Mouse (Mus musculus): ENCODE measurements around the gene Eps8l2.
A peak's percentile ranks its signal among the peaks of the same experiment; 100 is the strongest.

Eps8l2 gene

DNA sequence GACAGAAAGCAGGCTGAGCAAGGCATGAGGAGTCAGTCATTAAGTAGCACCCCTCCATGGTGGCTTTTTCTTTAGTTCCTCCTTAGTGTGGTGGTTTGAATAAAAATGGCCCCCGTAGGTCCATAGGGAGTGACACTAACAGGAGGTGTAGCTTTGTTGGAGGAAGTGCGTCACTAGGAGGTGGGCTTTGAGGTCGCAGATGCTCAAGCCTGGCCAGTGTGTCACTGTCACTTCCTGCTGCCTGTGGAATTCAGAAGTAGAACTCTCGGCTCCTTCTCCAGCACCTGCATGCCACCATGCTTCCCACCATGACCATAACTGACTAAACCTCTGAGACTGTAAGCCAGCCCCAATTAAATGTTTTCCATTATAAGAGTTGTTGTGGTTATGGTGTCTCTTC, 28.7 kb downstream of the Eps8l2 start:
- DNase-seq (ENCODE audit: low read depth, low spot score): no peak
- H3K36me3 ChIP-seq (ENCODE audit: control insufficient read depth, insufficient read depth, low read length, poor library complexity, severe bottlenecking): no peaks in the 10 kb centered on the region
- no peaks in the 10 kb centered on the region for H3K27me3 ChIP-seq (ENCODE audit: control insufficient read depth, insufficient read depth, low read length, poor library complexity, severe bottlenecking)

DNA sequence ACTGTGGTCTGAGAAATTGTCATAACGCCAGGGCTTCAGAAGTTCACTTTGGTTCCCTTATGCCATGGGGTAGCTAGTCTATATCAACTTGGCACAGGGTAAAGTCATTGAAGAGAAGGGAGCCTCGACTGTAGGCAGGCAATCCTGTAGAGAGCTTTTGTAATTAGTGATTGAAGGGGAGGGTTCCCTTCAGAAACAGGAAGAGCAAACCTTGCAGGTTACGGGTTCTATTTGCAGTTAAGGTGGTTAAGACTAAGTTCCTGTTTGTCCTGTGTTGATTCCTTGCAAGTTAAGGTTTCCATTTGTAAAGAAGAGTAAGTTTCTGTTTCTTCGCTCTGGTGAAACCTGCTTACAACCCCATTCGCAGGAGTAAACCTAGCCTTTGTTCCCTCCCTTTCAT, 31.2 kb downstream of the Eps8l2 start:
- peak; percentile 34 for DNase-seq (ENCODE audit: low read depth, low spot score)
- Histone ChIP-seq H3K27me3 (ENCODE audit: control insufficient read depth, insufficient read depth, low read length, poor library complexity, severe bottlenecking) (no peaks in the 10 kb centered on the region), H3K36me3 (ENCODE audit: control insufficient read depth, insufficient read depth, low read length, poor library complexity, severe bottlenecking) (no peaks in the 10 kb centered on the region)

DNA sequence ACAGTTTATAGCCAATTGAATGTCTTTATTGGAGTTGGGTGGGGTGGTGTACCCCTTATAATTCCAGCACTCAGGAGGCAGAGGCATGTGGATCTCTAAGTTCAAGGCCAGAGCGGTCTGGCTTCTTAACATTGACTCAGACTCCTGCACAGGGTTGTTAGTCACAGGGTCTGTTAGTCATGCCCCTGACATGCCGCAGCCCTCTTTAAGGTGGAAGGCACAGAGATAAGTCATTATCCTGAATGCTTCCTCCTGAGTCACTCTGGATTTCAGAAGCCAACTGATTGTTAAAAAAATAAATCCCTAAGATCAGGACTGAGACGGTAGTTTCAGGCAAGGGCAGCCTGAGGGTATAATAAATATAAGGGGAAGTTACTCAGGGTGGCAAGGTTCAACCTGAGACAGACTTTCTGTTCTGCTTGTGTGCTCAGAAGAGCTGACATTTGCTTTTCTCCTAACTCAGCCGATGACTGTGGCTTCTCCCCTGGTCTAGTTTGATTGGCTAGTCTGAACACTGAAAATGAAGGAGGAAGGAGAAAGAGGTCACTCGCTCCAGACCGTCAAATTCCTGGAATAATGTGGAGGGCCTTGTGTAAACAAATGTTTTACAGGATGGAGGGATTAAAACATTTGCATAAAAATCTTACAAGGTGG, 33.4 kb downstream of the Eps8l2 start:
- peak; percentile 52 for DNase-seq (ENCODE audit: low read depth, low spot score)

DNA sequence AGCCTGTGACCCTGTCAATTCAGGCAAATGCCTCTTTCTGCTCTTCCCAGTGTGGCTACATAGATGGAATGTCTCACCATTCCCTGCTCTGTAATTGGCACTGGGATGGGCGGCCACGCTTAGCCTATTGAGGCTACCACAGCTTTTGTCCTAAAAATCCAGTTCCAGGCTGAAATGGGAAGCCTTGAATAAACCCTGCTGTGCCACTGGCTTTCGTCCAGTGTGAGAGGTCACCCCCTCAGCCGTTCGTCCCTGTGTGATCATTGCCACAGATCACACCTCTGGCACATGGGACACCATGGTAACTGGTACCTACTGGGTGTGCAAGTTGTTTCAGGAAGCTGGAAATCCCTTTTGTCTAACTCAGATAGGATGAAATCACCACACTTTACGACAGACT, 34.9 kb downstream of the Eps8l2 start:
- no peak for DNase-seq (ENCODE audit: low read depth, low spot score)
- H3K27me3 ChIP-seq (ENCODE audit: control insufficient read depth, insufficient read depth, low read length, poor library complexity, severe bottlenecking): no peaks in the 10 kb centered on the region
- no peaks in the 10 kb centered on the region for H3K36me3 ChIP-seq (ENCODE audit: control insufficient read depth, insufficient read depth, low read length, poor library complexity, severe bottlenecking)

More for the DNA sequence above, 33.4 kb downstream of the Eps8l2 start:
- Histone ChIP-seq H3K36me3 (ENCODE audit: control insufficient read depth, insufficient read depth, low read length, poor library complexity, severe bottlenecking) (no peaks in the 10 kb centered on the region), H3K27me3 (ENCODE audit: control insufficient read depth, insufficient read depth, low read length, poor library complexity, severe bottlenecking) (no peaks in the 10 kb centered on the region)

DNA sequence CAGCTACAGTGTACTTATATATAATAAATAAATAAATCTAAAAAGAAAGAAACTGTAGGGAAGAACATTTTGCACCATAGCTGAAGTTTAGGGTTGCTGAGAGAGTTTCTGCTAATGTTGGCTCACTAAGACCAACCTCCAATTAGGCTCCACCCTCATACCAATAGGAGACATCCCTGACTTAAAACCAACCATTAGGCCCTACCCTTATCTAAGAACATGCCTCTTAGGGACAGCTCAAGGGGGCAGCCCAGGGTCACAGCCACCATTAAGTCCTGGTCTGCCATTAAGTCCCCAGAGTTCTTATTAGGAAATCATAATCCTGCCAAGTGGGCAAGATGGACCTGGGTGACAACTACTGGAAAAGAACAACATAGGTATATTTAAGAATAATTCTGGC, 35.7 kb downstream of the Eps8l2 start:
- DNase-seq (ENCODE audit: low read depth, low spot score): no peak
- Histone ChIP-seq H3K36me3 (ENCODE audit: control insufficient read depth, insufficient read depth, low read length, poor library complexity, severe bottlenecking) (no peaks in the 10 kb centered on the region), H3K27me3 (ENCODE audit: control insufficient read depth, insufficient read depth, low read length, poor library complexity, severe bottlenecking) (no peaks in the 10 kb centered on the region)

DNA sequence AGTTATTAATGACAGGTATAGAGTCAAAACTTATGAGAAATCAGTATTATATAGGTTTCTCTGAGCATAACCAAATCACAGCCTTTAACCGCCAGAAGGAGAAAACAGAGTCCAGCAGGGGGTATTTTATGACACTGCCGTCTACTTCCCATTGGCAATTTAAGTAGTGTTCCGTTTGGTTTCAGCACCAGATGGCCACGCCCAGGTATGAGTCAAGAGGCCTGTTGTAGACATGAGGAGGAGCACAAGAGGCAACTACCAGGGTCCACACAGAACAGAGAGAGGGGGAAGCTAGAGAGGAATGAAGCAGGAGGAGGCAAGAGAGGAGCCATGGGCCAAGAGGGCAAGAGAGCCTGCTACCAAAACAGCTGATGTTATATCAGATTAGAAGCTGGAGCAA, 40.9 kb downstream of the Eps8l2 start:
- no peaks in the 10 kb centered on the region for H3K36me3 ChIP-seq (ENCODE audit: control insufficient read depth, insufficient read depth, low read length, poor library complexity, severe bottlenecking)
- H3K27me3 ChIP-seq (ENCODE audit: control insufficient read depth, insufficient read depth, low read length, poor library complexity, severe bottlenecking): no peaks in the 10 kb centered on the region
- no peak for DNase-seq (ENCODE audit: low read depth, low spot score)

DNA sequence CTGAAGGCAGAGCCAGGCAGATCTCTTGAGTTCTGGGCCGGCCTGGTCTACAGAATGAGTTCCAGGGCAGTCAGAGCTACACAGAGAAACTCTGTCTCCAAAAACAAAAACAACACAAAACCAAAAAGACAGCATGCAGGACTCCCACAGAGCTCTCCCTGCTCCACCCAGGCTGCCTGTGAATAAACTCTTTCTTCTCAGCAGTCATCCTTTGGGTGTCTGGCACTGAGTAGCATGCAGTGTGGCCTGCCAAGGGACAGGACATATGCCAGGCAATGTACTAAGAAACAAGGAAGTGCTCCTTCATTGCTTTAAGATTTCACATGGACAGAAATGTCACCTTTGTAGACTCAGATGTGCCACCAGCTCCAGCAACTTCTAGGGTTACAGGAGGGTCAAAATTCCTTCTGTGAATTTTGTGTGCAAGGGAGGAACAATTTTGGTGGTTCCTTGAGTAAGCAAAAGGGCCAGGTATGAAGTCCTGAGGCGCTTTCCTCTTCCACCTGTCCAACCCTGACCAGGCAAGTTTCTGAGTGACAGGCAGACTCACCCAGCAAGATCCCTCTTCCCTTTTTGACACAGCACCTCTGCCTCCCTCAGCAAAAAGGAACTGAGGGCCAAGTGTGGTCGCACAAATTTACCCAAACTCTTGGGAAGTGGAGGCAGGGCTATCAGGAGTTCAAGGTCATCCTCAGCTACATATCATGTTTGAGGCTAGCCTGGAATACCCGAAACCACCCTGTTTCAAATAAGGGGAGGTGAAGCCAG, 42.6 kb downstream of the Eps8l2 start:
- no peak for DNase-seq (ENCODE audit: low read depth, low spot score)
- H3K36me3 ChIP-seq (ENCODE audit: control insufficient read depth, insufficient read depth, low read length, poor library complexity, severe bottlenecking): no peaks in the 10 kb centered on the region
- no peaks in the 10 kb centered on the region for H3K27me3 ChIP-seq (ENCODE audit: control insufficient read depth, insufficient read depth, low read length, poor library complexity, severe bottlenecking)

DNA sequence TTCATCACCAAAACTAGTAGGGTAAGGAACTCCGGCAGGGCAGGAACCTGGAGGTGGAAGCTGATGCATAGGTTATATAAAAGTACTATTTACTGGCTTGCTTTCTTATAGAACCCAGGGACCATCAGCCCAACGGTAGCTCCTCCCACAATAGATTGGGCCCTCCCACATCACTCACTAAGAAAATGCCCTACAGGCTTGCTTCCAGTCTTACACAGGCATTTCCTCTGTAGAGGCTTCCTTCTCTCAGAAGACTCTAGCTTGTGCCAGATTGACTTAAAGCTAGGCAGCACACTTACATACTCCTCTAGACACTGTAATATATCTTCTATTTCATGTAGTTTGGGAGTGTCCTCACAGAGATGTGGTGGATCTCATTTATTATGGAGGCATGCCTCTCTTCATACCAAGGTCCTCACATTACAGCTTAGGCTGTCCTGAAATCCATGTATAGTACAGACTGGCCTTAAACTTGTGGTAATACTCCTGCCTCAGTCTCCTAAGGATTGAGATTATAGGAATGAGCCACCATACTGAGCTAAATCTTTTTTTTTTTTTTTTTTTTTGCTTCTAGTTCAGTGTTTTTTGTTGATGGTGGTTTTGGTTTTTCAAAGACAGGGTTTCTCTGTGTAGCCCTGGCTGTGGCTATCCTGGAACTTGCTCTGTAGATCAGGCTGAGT, 49.3 kb downstream of the Eps8l2 start:
- H3K36me3 ChIP-seq (ENCODE audit: control insufficient read depth, insufficient read depth, low read length, poor library complexity, severe bottlenecking): no peaks in the 10 kb centered on the region
- no peak for DNase-seq (ENCODE audit: low read depth, low spot score)
- no peaks in the 10 kb centered on the region for H3K27me3 ChIP-seq (ENCODE audit: control insufficient read depth, insufficient read depth, low read length, poor library complexity, severe bottlenecking)

DNA sequence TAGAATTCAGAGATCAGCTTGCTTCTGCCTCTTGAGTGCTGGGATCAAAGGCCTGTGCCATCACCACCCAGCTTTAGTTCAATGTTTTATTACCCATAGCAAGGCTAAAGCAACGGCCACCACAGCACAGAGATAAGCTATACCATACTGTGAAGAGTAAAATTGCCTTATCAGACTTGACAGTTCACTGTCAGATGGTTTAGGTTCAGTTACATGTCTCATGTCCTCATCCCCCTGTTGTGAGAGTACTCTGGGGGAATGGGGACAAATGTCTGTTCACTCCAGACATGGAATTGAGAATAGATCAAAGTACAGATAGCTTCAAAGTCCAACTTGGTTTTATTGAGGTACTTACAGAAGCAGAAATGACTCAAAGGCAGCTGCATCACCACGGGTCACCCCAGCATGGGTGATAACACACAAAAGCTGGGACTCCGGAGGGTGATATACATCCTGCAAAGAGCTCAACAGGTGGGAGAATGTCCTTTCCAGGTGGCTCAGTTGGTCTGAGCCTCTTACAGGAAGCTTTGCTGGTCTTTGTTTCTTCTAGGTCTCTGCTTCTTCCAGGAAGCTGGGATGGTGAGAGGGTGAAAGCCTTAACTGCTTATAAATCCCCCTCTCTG, 49.9 kb downstream of the Eps8l2 start:
- H3K36me3 ChIP-seq (ENCODE audit: control insufficient read depth, insufficient read depth, low read length, poor library complexity, severe bottlenecking): no peaks in the 10 kb centered on the region
- DNase-seq (ENCODE audit: low read depth, low spot score): no peak

DNA sequence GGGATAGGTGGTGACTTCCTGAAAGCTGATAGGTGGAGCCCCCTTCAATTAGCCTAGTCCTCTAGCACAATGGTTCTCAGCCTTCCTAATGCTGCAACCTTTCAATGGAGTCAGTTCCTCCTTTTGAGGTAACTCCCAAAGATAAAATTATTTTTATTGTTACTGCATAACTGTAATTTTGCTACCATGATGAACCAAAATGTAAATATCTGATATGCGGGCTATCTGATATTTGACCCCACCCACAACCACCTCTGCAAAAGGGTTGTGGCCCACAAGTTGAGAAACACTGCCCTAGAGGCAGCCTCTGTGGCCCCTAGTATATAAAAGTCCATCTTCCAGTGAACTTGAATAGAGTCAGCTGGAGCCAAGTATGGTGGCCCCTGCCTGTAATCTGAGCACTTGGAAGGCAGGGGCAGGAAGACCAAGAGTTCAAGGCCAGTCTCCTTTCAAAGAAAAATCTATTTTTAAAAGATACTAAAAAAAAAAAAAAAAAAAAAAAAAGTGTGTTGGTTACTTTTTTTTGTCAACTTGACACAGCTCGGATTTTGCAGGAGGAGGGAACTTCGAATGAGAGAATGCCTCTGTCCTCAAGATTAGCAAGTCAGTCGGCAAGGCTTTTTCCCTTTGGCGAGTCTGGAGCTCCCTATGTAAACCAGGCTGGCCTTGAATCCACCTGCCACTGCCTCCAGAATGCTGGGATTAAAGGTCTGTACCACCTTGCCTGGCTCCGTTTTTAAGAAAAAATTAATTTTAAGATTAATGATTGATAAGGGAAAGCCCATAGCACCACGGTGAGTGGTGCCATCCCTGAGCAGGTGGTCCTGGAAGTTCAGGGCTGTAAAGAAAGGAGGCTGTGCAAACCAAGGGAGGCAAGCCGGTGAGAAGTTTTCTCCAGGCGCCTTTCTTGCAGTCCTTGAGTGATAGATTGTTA, 51.9 kb downstream of the Eps8l2 start:
- no peaks in the 10 kb centered on the region; the same call in 1 of the 2 replicates for H3K27me3 ChIP-seq (ENCODE audit: control insufficient read depth, insufficient read depth, low read length, poor library complexity, severe bottlenecking)
- H3K36me3 ChIP-seq (ENCODE audit: control insufficient read depth, insufficient read depth, low read length, poor library complexity, severe bottlenecking): no peaks in the 10 kb centered on the region
- DNase-seq (ENCODE audit: low read depth, low spot score): no peak

More for the DNA sequence above, 49.9 kb downstream of the Eps8l2 start:
- no peaks in the 10 kb centered on the region for H3K27me3 ChIP-seq (ENCODE audit: control insufficient read depth, insufficient read depth, low read length, poor library complexity, severe bottlenecking)

DNA sequence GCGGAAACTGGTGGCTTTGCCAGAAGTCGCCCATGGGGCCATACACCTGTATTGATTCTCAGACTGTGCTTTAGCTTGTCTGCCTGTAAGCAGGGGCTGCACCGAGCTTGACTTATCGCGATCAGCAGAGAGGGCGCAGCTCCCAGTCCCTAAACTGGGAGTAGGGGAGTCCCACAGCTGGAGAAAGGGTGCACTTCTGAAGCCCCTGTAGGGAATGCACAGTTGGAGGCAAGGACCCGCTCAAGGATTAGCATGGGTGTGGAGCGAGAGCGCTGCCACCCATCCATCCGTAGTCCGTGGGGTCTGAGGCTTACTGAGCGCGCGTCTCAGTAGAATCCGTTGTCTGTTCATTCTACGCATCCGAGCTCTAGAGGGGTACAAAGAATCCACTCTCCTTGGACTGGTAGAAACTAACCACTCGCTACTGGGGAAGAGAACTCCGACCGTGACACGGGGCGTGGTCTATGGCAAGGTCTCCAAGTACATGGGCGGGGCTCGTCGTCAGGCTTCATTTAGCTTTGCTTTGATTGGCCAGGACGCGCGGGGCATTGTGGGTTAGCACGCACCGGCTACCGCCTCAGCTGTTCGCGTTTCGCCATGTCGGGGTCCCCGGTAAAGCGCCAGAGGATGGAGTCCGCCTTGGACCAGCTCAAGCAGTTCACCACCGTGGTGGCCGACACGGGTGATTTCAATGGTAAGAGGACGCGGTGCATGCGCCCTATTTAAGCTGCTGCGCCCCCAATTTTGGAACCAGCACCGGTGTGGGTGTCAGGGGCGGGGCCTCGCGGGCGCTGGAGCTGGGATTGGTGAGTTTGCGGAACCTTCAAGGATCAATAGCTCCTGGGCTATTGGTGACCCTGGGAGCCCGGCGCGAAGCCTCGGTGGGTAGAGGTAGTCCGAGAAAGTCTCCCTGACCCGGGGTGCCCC, 53.2 kb downstream of the Eps8l2 start, which contains the start of gene Taldo1:
Gene Taldo1 (plus strand): TSS at position 575 of the 927 bp plus-strand sequence.
- Histone ChIP-seq H3K36me3 (ENCODE audit: control insufficient read depth, insufficient read depth, low read length, poor library complexity, severe bottlenecking) (peaks cover 7% of the 10 kb centered on the region; the same call in 1 of the 2 replicates), H3K27me3 (ENCODE audit: control insufficient read depth, insufficient read depth, low read length, poor library complexity, severe bottlenecking) (no peaks in the 10 kb centered on the region; the same call in 1 of the 2 replicates)
- peak; percentile 95 for DNase-seq (ENCODE audit: low read depth, low spot score)

DNA sequence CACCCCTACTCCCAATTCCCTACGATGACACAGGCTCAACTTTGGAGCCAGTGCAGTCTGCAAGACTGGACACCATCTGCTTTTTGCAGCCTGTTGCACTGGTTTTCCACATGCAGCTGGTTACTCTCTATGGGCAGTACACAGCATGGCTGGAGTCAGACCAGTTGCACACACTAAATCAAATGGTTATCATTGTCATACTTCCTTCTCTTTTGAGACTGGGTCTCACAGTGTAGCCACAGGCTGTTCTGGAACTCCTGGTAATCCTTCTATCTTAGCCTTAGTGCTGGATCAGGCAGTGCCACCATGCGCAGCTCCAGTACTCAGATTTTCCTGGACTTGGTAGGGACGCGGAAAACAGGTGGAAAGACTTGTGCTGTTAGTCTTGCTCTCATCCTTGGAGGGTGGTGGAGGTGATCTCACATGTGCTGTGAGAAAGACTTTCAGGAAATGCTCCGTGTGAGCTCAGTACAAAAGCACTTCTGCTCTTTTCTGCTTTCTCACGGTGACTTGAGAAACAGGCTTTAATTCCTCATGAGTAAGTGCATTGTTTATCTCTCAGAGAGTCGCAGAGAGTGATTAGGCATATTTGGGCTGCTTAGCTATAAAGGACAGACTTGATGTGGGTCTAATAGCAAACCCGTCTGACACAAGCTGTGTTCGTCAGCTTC, 54.0 kb downstream of the Eps8l2 start:
- Histone ChIP-seq H3K36me3 (ENCODE audit: control insufficient read depth, insufficient read depth, low read length, poor library complexity, severe bottlenecking) (peaks cover 7% of the 10 kb centered on the region; the same call in 1 of the 2 replicates), H3K27me3 (ENCODE audit: control insufficient read depth, insufficient read depth, low read length, poor library complexity, severe bottlenecking) (no peaks in the 10 kb centered on the region; the same call in 1 of the 2 replicates)
- DNase-seq (ENCODE audit: low read depth, low spot score): peak; percentile 17

DNA sequence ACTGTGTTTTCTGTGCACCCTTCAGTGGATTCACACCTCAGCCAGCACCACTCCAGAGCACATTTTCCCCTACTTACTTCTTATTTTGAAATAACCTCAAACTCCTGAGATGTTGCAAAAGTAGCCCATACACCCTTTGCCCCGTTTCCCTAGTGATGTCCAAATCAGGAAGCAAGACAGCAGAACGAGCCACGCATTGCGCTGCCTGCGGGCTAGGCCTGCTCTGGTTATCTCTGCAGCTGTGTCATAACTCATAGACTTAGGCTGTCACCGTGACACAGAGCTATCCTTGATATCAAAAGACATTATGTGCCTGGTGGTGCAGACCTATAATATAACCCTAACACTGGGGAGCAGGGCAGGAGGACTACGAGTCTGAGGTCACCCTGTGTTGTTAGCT, 55.5 kb downstream of the Eps8l2 start:
- Histone ChIP-seq H3K36me3 (ENCODE audit: control insufficient read depth, insufficient read depth, low read length, poor library complexity, severe bottlenecking) (peaks cover 9% of the 10 kb centered on the region), H3K27me3 (ENCODE audit: control insufficient read depth, insufficient read depth, low read length, poor library complexity, severe bottlenecking) (no peaks in the 10 kb centered on the region; the same call in 1 of the 2 replicates)
- DNase-seq (ENCODE audit: low read depth, low spot score): no peak

Data from splenic B cell, adult 2 months (primary cell).